Mouse (Mus musculus) c-Kit-positive CD71-positive TER-119-positive erythroid progenitor cells, embryonic 14.5 days (primary cell): ENCODE results near the gene Gm20908.
"Not testable (repeated sequence)": the region's sequence is repeated elsewhere in the genome, so short reads cannot be mapped to it uniquely, and the experiment has no call there.

ENCODE experiments used
- DNase-seq: peaks from one replicate; pipeline ENCODE4 v3.0.0-alpha.2; 2013; ENCODE audit warnings: low spot score

Gm20908 gene

GRCm38 (mm10) chrY:64472966-64473365, at the start of gene Gm20908:
Gm20908 (plus strand) TSS chrY:64473266.
- not testable (repeated sequence) for DNase-seq
